Mouse (Mus musculus): Measurements from ENCODE around the gene Gbp6. TPM values are rescaled to one million over a fixed set of nuclear protein-coding genes. Genes with fewer than 3 reads are reported as not detected.
"Not testable (repeated sequence)": the region's sequence is repeated elsewhere in the genome, so short reads cannot be mapped to it uniquely, and the experiment has no call there.

The Gbp6 gene
- polyA plus RNA-seq, 1 experiment from 2014 or later: 0.16 TPM

DNA sequence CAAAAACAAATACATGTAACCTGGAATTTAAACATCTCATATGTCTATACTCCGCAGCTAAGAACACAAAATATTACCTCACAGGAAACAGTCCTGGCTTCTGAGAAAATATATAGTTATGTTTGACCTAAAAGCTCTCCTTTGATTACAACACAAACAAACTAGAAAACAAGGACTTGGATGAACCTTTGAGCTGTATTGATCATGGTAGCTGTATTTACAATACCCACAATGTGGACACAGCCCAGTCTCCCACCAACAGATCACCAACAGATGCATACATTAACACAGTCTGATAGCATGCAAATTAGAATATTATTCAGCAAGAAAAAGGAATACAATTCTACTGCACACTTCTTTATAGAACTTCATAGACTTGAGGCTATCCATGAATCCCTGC lies 55.1 kb downstream of the Gbp6 start:
- not testable (repeated sequence) for H3K27me3 ChIP-seq (ENCODE audit: control insufficient read depth, insufficient read depth, low read length); H3K9ac ChIP-seq (ENCODE audit: low read length); H3K4me2 ChIP-seq (ENCODE audit: low read depth); H3K9me3 ChIP-seq (ENCODE audit: control insufficient read depth, low read length); DNase-seq (ENCODE audit: low spot score); ATAC-seq (ENCODE audit: insufficient read depth, low FRiP score, low TSS enrichment); H3K27ac ChIP-seq (ENCODE audit: low read depth, low read length); H3K4me3 ChIP-seq (ENCODE audit: low read depth, low read length); H3K36me3 ChIP-seq (ENCODE audit: control insufficient read depth, insufficient read depth, low read length); H3K4me1 ChIP-seq (ENCODE audit: control insufficient read depth, insufficient read depth, low read length)
- 92% methylated on average over 1 of the region's 1 CpGs for WGBS

- H3K9ac ChIP-seq (ENCODE audit: low read length); H3K27ac ChIP-seq (ENCODE audit: low read depth, low read length); ATAC-seq (ENCODE audit: insufficient read depth, low FRiP score, low TSS enrichment); DNase-seq (ENCODE audit: low spot score); H3K9me3 ChIP-seq (ENCODE audit: control insufficient read depth, low read length); H3K4me2 ChIP-seq (ENCODE audit: low read depth); H3K27me3 ChIP-seq (ENCODE audit: control insufficient read depth, insufficient read depth, low read length); H3K4me1 ChIP-seq (ENCODE audit: control insufficient read depth, insufficient read depth, low read length); H3K36me3 ChIP-seq (ENCODE audit: control insufficient read depth, insufficient read depth, low read length); H3K4me3 ChIP-seq (ENCODE audit: low read depth, low read length): not testable (repeated sequence)
- 93% methylated on average over 3 of the region's 3 CpGs for WGBS
Measured at GRCm38 (mm10) chr5:105236040-105236439, 57.5 kb downstream of the Gbp6 start.

Other genes with a start within 250 kb of the Gbp6 start
- gene Gbp9, start 154.2 kb downstream of the Gbp6 start, polyA plus RNA-seq (2014; fragmentation: Nextera tagmentation; extraction: Ambion mirVana): 0.53 and 0.95 TPM in 2 replicates
- 0.37 and 0.50 TPM in 2 replicates for gene Gbp8, start 154.2 kb downstream of the Gbp6 start, polyA plus RNA-seq (2014; fragmentation: Nextera tagmentation; extraction: Ambion mirVana)
- 0.07 and 0.68 TPM in 2 replicates for gene Gbp4, start 154.1 kb downstream of the Gbp6 start, polyA plus RNA-seq (2014; fragmentation: Nextera tagmentation; extraction: Ambion mirVana)
- gene Gbp10, start 54.2 kb downstream of the Gbp6 start, polyA plus RNA-seq (2014; fragmentation: Nextera tagmentation; extraction: Ambion mirVana): 0.12 and 0.32 TPM in 2 replicates
- 0.36 TPM in 1 of 2 replicates, not detected in the other for gene Gm43302, start within 50 bp of the Gbp6 start, polyA plus RNA-seq (2014; fragmentation: Nextera tagmentation; extraction: Ambion mirVana)
- 12.7 and 14.8 TPM in 2 replicates for gene Lrrc8b, start 122.1 kb upstream of the Gbp6 start, polyA plus RNA-seq (2014; fragmentation: Nextera tagmentation; extraction: Ambion mirVana)
- gene Lrrc8c, start 225.7 kb upstream of the Gbp6 start, polyA plus RNA-seq (2014; fragmentation: Nextera tagmentation; extraction: Ambion mirVana): 12.2 TPM in 2 replicates